ENCODE assay signal across 9 mouse cellular contexts in the genomic region with DNA sequence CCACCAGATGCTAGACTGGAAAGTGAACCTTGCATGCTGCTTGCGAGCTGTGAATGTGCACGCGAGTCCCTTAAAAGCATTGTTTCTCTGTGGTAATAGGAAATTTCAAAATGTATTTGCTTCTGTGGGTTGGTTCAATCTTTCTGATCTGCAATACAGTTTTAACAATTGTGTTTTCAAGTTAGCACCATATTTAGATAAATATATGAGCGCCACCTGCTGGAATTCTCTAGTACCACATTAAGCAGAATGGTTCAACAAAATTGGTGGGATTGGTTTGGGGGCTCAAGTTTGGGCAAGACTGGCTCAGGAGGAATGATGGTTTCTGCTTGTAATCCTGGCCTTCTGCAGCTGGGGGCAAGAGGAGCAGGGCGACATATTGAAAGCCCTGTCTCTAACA. TPM values are rescaled to one million over a fixed set of nuclear protein-coding genes. Genes with fewer than 3 reads are reported as not detected.
DNase-seq lines count a peak whose midpoint lies in the region; ATAC-seq and TF ChIP-seq lines count a peak whose summit lies in the region.
"Had no signal": no experiment of that assay in that cellular context is flagged by ENCODE, and none has a peak within 500 bp of the region (broad histone marks: within the 10 kb centered on the region; RNA-seq: fewer than 3 reads in every experiment).

No protein-coding gene starts in this region.

- no peak overlapping the region for H3K9ac ChIP-seq in neural tube, embryonic 11.5 days (ENCODE audit: low read length)

- no peak for TF ChIP-seq CTCF in thymus, adult 2 months (IDR thresholded peaks at IDR 0.05; ENCODE audit: borderline replicate concordance, control insufficient read depth, extremely low read depth, insufficient read depth, low read length, poor library complexity)

- no peaks in the 10 kb centered on the region for H3K36me3 ChIP-seq in thymus, adult 2 months (ENCODE audit: control insufficient read depth, insufficient read depth, low read length)
- no peaks in the 10 kb centered on the region for H3K36me3 ChIP-seq in neural tube, embryonic 11.5 days (ENCODE audit: control insufficient read depth, insufficient read depth, low read length)

- H3K9me3 ChIP-seq in neural tube, embryonic 11.5 days (ENCODE audit: control insufficient read depth, low read length), result no peaks in the 10 kb centered on the region

- DNase-seq in gastrocnemius, postnatal 10 days, result peak; percentile 40
- no peak for DNase-seq in gastrocnemius, postnatal 36 days
- DNase-seq in thymus, adult 2 months, result peak; percentile 37
- DNase-seq in thymus, adult 18-20 months, result no peak
- peak; percentile 31 to 79 for DNase-seq in layer of hippocampus, adult 18-20 months (ENCODE audit: low spot score in 2 of 2)
- peak; percentile 39 for DNase-seq in neural tube, embryonic 11.5 days (ENCODE audit: low spot score)
- DNase-seq in T-cell, adult 2 months (ENCODE audit: low spot score), result no peak

- ATAC-seq in common myeloid progenitor, adult 5-6 weeks (replicated peaks; ENCODE audit: low read depth, poor library complexity, severe bottlenecking), result peak; percentile 52; the same call in 1 of the 2 replicates
- ATAC-seq in neural tube, embryonic 11.5 days (ENCODE audit: insufficient read depth, low FRiP score, low TSS enrichment), result no peak

- no peak overlapping the region for H3K27ac ChIP-seq in thymus, adult 2 months (ENCODE audit: control insufficient read depth, insufficient read depth, low read length)
- H3K27ac ChIP-seq in neural tube, embryonic 11.5 days (ENCODE audit: low read depth, low read length), result no peak overlapping the region

- no peak for TF ChIP-seq POLR2A in thymus, adult 2 months (IDR thresholded peaks at IDR 0.05; ENCODE audit: control insufficient read depth, extremely low read depth, insufficient read depth, low read length, poor library complexity)

- H3K4me3 ChIP-seq in thymus, adult 2 months (ENCODE audit: control insufficient read depth, insufficient read depth, low read length), result no peak overlapping the region
- no peak overlapping the region for H3K4me3 ChIP-seq in neural tube, embryonic 11.5 days (ENCODE audit: low read depth, low read length)

- no peaks in the 10 kb centered on the region for H3K4me1 ChIP-seq in thymus, adult 2 months (replicated peaks; ENCODE audit: control insufficient read depth, insufficient read depth, low read length)
- no peaks in the 10 kb centered on the region for H3K4me1 ChIP-seq in neural tube, embryonic 11.5 days (ENCODE audit: control insufficient read depth, insufficient read depth, low read length)

- intact Hi-C loops in gastrocnemius, postnatal 36 days (cut with DNase I), result loop anchor here (2.0 to 10.0 kb wide), 2 partner anchors 814 to 904 kb away; no protein-coding TSS in a partner anchor

- no peaks in the 10 kb centered on the region for H3K27me3 ChIP-seq in thymus, adult 2 months (ENCODE audit: control insufficient read depth, insufficient read depth, low read length)
- no peaks in the 10 kb centered on the region for H3K27me3 ChIP-seq in neural tube, embryonic 11.5 days (ENCODE audit: control insufficient read depth, insufficient read depth, low read length)

- WGBS in thymus, adult 2 months, result 51% methylated on average over 5 of the region's 5 CpGs
- WGBS in neural tube, embryonic 11.5 days, result 54% methylated on average over 5 of the region's 5 CpGs

- no peak overlapping the region for H3K4me2 ChIP-seq in neural tube, embryonic 11.5 days (ENCODE audit: low read depth)

RNA-seq across cellular contexts. Expression of a gene that starts 46.6 kb away (rescaled TPM):
- total RNA-seq in gastrocnemius, postnatal 10 days (2021), result not detected
- total RNA-seq in gastrocnemius, postnatal 36 days (2021), result not detected
- not detected in 2 replicates for polyA plus RNA-seq in thymus, adult 2 months (2012; rRNA removed)
- not detected in 2 replicates for total RNA-seq in common myeloid progenitor, adult 5-6 weeks (2017)
- not detected for total RNA-seq in layer of hippocampus, adult 18-20 months (2021)
- not detected in 2 replicates for polyA plus RNA-seq in neural tube, embryonic 11.5 days (2014; fragmentation: Nextera tagmentation; extraction: Ambion mirVana)
- total RNA-seq: layer of hippocampus, postnatal 36 days had no signal

Comparison
In these comparisons a context has a peak if more than half of its experiments do, and no peak if none do; other contexts are left out.
1. DNase-seq: peak in gastrocnemius, postnatal 10 days (single experiment), thymus, adult 2 months (single experiment), layer of hippocampus, adult 18-20 months (2 of 2) and neural tube, embryonic 11.5 days (single experiment); none in gastrocnemius, postnatal 36 days (0 of 2), thymus, adult 18-20 months (0 of 2) and T-cell, adult 2 months (single experiment).